Mouse (Mus musculus): ENCODE measurements at regions not wholly inside any gene's neighbourhood (a gene's known extent, or its start where the extent isn't known, plus 50 kb on each side); places are given as distances from the start of the nearest gene placed in this dataset.

- TF ChIP-seq NANOG (IDR thresholded peaks at IDR 0.05; ENCODE audit: borderline replicate concordance, low read length) (no peak), POU5F1 (IDR thresholded peaks at IDR 0.05; ENCODE audit: borderline replicate concordance, low read length) (no peak), CTCF (conservative IDR thresholded peaks at IDR 0.05; ENCODE audit: low read length) (no peak)
- Histone ChIP-seq H3K4me1 (replicated peaks; ENCODE audit: low read depth, low read length) (peaks cover 24% of the 10 kb centered on the region), H3K27me3 (ENCODE audit: insufficient read depth, low read length) (peaks cover 3% of the 10 kb centered on the region; the same call in 1 of the 2 replicates), H3K4me3 (replicated peaks; ENCODE audit: low read length) (no peak overlapping the region), H3K9me3 (ENCODE audit: low read length) (no peaks in the 10 kb centered on the region), H3K36me3 (ENCODE audit: insufficient read depth, low read length) (no peaks in the 10 kb centered on the region)
These were observed 183.1 kb upstream of the Sulf2 start for GRCm38 (mm10) chr2:166338396-166339085.

- peaks cover 6% of the 10 kb centered on the region; the same call in 1 of the 2 replicates for H3K27me3 ChIP-seq (ENCODE audit: insufficient read depth, low read length)
- peaks cover 24% of the 10 kb centered on the region for H3K4me1 ChIP-seq (replicated peaks; ENCODE audit: low read depth, low read length)
- H3K9me3 ChIP-seq (ENCODE audit: low read length), result no peaks in the 10 kb centered on the region
- no peak for TF ChIP-seq NANOG (IDR thresholded peaks at IDR 0.05; ENCODE audit: borderline replicate concordance, low read length)
- no peak for TF ChIP-seq CTCF (conservative IDR thresholded peaks at IDR 0.05; ENCODE audit: low read length)
- no peak for TF ChIP-seq POU5F1 (IDR thresholded peaks at IDR 0.05; ENCODE audit: borderline replicate concordance, low read length)
- no peak overlapping the region for H3K4me3 ChIP-seq (replicated peaks; ENCODE audit: low read length)
- H3K36me3 ChIP-seq (ENCODE audit: insufficient read depth, low read length), result no peaks in the 10 kb centered on the region
These were observed 182.2 kb upstream of the Sulf2 start for GRCm38 (mm10) chr2:166337666-166338065.

- no peak overlapping the region for H3K4me3 ChIP-seq (replicated peaks; ENCODE audit: low read length)
These were observed 180.2 kb upstream of the Sulf2 start for GRCm38 (mm10) chr2:166335702-166336101.

GRCm38 (mm10) chr2:166334559-166334958 is 179.1 kb upstream of the Sulf2 start:
- Histone ChIP-seq H3K36me3 (ENCODE audit: insufficient read depth, low read length) (no peaks in the 10 kb centered on the region), H3K27me3 (ENCODE audit: insufficient read depth, low read length) (peaks cover 6% of the 10 kb centered on the region; the same call in 1 of the 2 replicates), H3K4me1 (replicated peaks; ENCODE audit: low read depth, low read length) (peaks cover 30% of the 10 kb centered on the region), H3K9me3 (ENCODE audit: low read length) (peaks cover 19% of the 10 kb centered on the region), H3K4me3 (replicated peaks; ENCODE audit: low read length) (no peak overlapping the region)
- no peak for TF ChIP-seq CTCF (conservative IDR thresholded peaks at IDR 0.05; ENCODE audit: low read length)
- no peak for TF ChIP-seq NANOG (IDR thresholded peaks at IDR 0.05; ENCODE audit: borderline replicate concordance, low read length)
- no peak for TF ChIP-seq POU5F1 (IDR thresholded peaks at IDR 0.05; ENCODE audit: borderline replicate concordance, low read length)

More at GRCm38 (mm10) chr2:166335702-166336101, 180.2 kb upstream of the Sulf2 start:
- Histone ChIP-seq H3K4me1 (replicated peaks; ENCODE audit: low read depth, low read length) (peaks cover 24% of the 10 kb centered on the region), H3K27me3 (ENCODE audit: insufficient read depth, low read length) (peaks cover 6% of the 10 kb centered on the region; the same call in 1 of the 2 replicates), H3K36me3 (ENCODE audit: insufficient read depth, low read length) (no peaks in the 10 kb centered on the region), H3K9me3 (ENCODE audit: low read length) (peaks cover 9% of the 10 kb centered on the region)
- TF ChIP-seq NANOG (IDR thresholded peaks at IDR 0.05; ENCODE audit: borderline replicate concordance, low read length) (no peak), POU5F1 (IDR thresholded peaks at IDR 0.05; ENCODE audit: borderline replicate concordance, low read length) (no peak), CTCF (conservative IDR thresholded peaks at IDR 0.05; ENCODE audit: low read length) (no peak)

- H3K27me3 ChIP-seq (ENCODE audit: insufficient read depth, low read length), result peaks cover 6% of the 10 kb centered on the region; the same call in 1 of the 2 replicates
- peaks cover 19% of the 10 kb centered on the region for H3K9me3 ChIP-seq (ENCODE audit: low read length)
- H3K4me1 ChIP-seq (replicated peaks; ENCODE audit: low read depth, low read length), result peaks cover 37% of the 10 kb centered on the region
- no peak for TF ChIP-seq CTCF (conservative IDR thresholded peaks at IDR 0.05; ENCODE audit: low read length)
- no peak for TF ChIP-seq POU5F1 (IDR thresholded peaks at IDR 0.05; ENCODE audit: borderline replicate concordance, low read length)
- TF ChIP-seq NANOG (IDR thresholded peaks at IDR 0.05; ENCODE audit: borderline replicate concordance, low read length), result no peak
- no peak overlapping the region for H3K4me3 ChIP-seq (replicated peaks; ENCODE audit: low read length)
- H3K36me3 ChIP-seq (ENCODE audit: insufficient read depth, low read length), result no peaks in the 10 kb centered on the region
These were observed 178.4 kb upstream of the Sulf2 start for GRCm38 (mm10) chr2:166333818-166334217.

- Histone ChIP-seq H3K4me1 (replicated peaks; ENCODE audit: low read depth, low read length) (peaks cover 37% of the 10 kb centered on the region), H3K9me3 (ENCODE audit: low read length) (peaks cover 19% of the 10 kb centered on the region), H3K27me3 (ENCODE audit: insufficient read depth, low read length) (peaks cover 6% of the 10 kb centered on the region; the same call in 1 of the 2 replicates), H3K36me3 (ENCODE audit: insufficient read depth, low read length) (no peaks in the 10 kb centered on the region), H3K4me3 (replicated peaks; ENCODE audit: low read length) (no peak overlapping the region)
- TF ChIP-seq CTCF (conservative IDR thresholded peaks at IDR 0.05; ENCODE audit: low read length) (no peak), POU5F1 (IDR thresholded peaks at IDR 0.05; ENCODE audit: borderline replicate concordance, low read length) (no peak), NANOG (IDR thresholded peaks at IDR 0.05; ENCODE audit: borderline replicate concordance, low read length) (no peak)
These were observed 177.4 kb upstream of the Sulf2 start for GRCm38 (mm10) chr2:166332748-166333417.

GRCm38 (mm10) chr2:166331192-166331591 is 175.7 kb upstream of the Sulf2 start:
- peaks cover 28% of the 10 kb centered on the region for H3K4me1 ChIP-seq (replicated peaks; ENCODE audit: low read depth, low read length)
- H3K27me3 ChIP-seq (ENCODE audit: insufficient read depth, low read length), result peaks cover 6% of the 10 kb centered on the region; the same call in 1 of the 2 replicates
- no peak for TF ChIP-seq POU5F1 (IDR thresholded peaks at IDR 0.05; ENCODE audit: borderline replicate concordance, low read length)
- no peak for TF ChIP-seq CTCF (conservative IDR thresholded peaks at IDR 0.05; ENCODE audit: low read length)
- TF ChIP-seq NANOG (IDR thresholded peaks at IDR 0.05; ENCODE audit: borderline replicate concordance, low read length), result no peak
- no peak overlapping the region for H3K4me3 ChIP-seq (replicated peaks; ENCODE audit: low read length)
- H3K36me3 ChIP-seq (ENCODE audit: insufficient read depth, low read length), result no peaks in the 10 kb centered on the region
- H3K9me3 ChIP-seq (ENCODE audit: low read length), result peaks cover 19% of the 10 kb centered on the region

GRCm38 (mm10) chr2:166330364-166330763 is 174.9 kb upstream of the Sulf2 start:
- Histone ChIP-seq H3K9me3 (ENCODE audit: low read length) (peaks cover 19% of the 10 kb centered on the region), H3K4me1 (replicated peaks; ENCODE audit: low read depth, low read length) (peaks cover 21% of the 10 kb centered on the region), H3K36me3 (ENCODE audit: insufficient read depth, low read length) (no peaks in the 10 kb centered on the region), H3K27me3 (ENCODE audit: insufficient read depth, low read length) (peaks cover 11% of the 10 kb centered on the region; the same call in 1 of the 2 replicates), H3K4me3 (replicated peaks; ENCODE audit: low read length) (no peak overlapping the region)
- no peak for TF ChIP-seq NANOG (IDR thresholded peaks at IDR 0.05; ENCODE audit: borderline replicate concordance, low read length)
